Mouse (Mus musculus) hindbrain, embryonic 10.5 days (tissue): ENCODE data around the gene Tyro3. TPM values are rescaled to one million over a fixed set of nuclear protein-coding genes. Genes with fewer than 3 reads are reported as not detected.

Experiments
- DNase-seq: peaks from one replicate; pipeline ENCODE4 v3.0.0-alpha.2; 2017; ENCODE audit warnings: low spot score
- H3K27ac ChIP-seq: fragments of 300-500 bp; sonication (generic); 2 replicates; pipeline ENCODE4 v1.5.1; 2016; ENCODE audit warnings: mild to moderate bottlenecking, moderate library complexity
- H3K27me3 ChIP-seq: fragments of 300-500 bp; sonication (generic); 2 replicates; pipeline ENCODE4 v1.6.1; 2016; ENCODE audit warnings: mild to moderate bottlenecking; ENCODE audit not compliant: poor library complexity, insufficient read depth, severe bottlenecking
- H3K36me3 ChIP-seq: fragments of 300-500 bp; sonication (generic); 2 replicates; pipeline ENCODE4 v1.6.1; 2016; ENCODE audit warnings: mild to moderate bottlenecking, moderate library complexity
- H3K4me1 ChIP-seq: fragments of 300-500 bp; sonication (generic); replicated peaks from 2 replicates; pipeline ENCODE4 v1.6.1; 2016; ENCODE audit warnings: mild to moderate bottlenecking
- H3K4me3 ChIP-seq: fragments of 300-500 bp; sonication (generic); 2 replicates; pipeline ENCODE4 v1.5.1; 2016; ENCODE audit warnings: mild to moderate bottlenecking, moderate library complexity
- H3K9me3 ChIP-seq: fragments of 300-500 bp; sonication (generic); 2 replicates; pipeline ENCODE4 v1.6.1; 2016; ENCODE audit warnings: mild to moderate bottlenecking, moderate library complexity
- WGBS: fragments of 180-500 bp; shearing (Covaris S2); methylation state at CpG from one replicate; pipeline ENCODE4 v1.1.7; 2016; 5-methylcytosine and 5-hydroxymethylcytosine counted together
- polyA plus RNA-seq: library from polyadenylated mRNA; unstranded; fragments of >200 nt; fragmentation: Nextera tagmentation; extraction: Ambion mirVana; gene quantifications from 2 replicates; pipeline ENCODE4 v1.2.1, GENCODE M21; 2016

Tyro3 gene
- polyA plus RNA-seq, 1 experiment from 2014 or later = 21.5 TPM

GRCm38 (mm10) chr2:119843526-119843925 is 46.0 kb downstream of the Tyro3 start:
- WGBS = 88% methylated on average over 4 of the region's 4 CpGs
- H3K4me1 ChIP-seq = no peaks in the 10 kb centered on the region
- H3K27me3 ChIP-seq = no peaks in the 10 kb centered on the region
- no peak for DNase-seq
- no peaks in the 10 kb centered on the region for H3K36me3 ChIP-seq
- no peak overlapping the region for H3K27ac ChIP-seq
- no peaks in the 10 kb centered on the region for H3K9me3 ChIP-seq
- H3K4me3 ChIP-seq = no peak overlapping the region

- no peak overlapping the region for H3K27ac ChIP-seq
- H3K4me1 ChIP-seq = no peaks in the 10 kb centered on the region
- no peaks in the 10 kb centered on the region for H3K9me3 ChIP-seq
- H3K36me3 ChIP-seq = no peaks in the 10 kb centered on the region
- no peak overlapping the region for H3K4me3 ChIP-seq
- H3K27me3 ChIP-seq = no peaks in the 10 kb centered on the region
- 80% methylated on average over 2 of the region's 2 CpGs for WGBS
- DNase-seq = no peak
These were observed 48.5 kb downstream of the Tyro3 start for GRCm38 (mm10) chr2:119845882-119846546.

GRCm38 (mm10) chr2:119846929-119847328 is 49.4 kb downstream of the Tyro3 start:
- Histone ChIP-seq H3K36me3 (no peaks in the 10 kb centered on the region), H3K27me3 (no peaks in the 10 kb centered on the region), H3K4me1 (no peaks in the 10 kb centered on the region), H3K27ac (no peak overlapping the region), H3K4me3 (no peak overlapping the region), H3K9me3 (no peaks in the 10 kb centered on the region)
- 76% methylated on average over 4 of the region's 4 CpGs for WGBS
- no peak for DNase-seq

- Histone ChIP-seq H3K36me3 (no peaks in the 10 kb centered on the region), H3K27me3 (no peaks in the 10 kb centered on the region), H3K4me3 (no peak overlapping the region), H3K9me3 (no peaks in the 10 kb centered on the region), H3K27ac (no peak overlapping the region), H3K4me1 (no peaks in the 10 kb centered on the region)
- DNase-seq = no peak
- 87% methylated on average over 4 of the region's 4 CpGs for WGBS
These were observed 56.3 kb downstream of the Tyro3 start for GRCm38 (mm10) chr2:119853811-119854210.

- Histone ChIP-seq H3K9me3 (no peaks in the 10 kb centered on the region), H3K36me3 (no peaks in the 10 kb centered on the region), H3K27ac (no peak overlapping the region), H3K27me3 (no peaks in the 10 kb centered on the region), H3K4me3 (no peak overlapping the region), H3K4me1 (no peaks in the 10 kb centered on the region)
- WGBS = 64% methylated on average over 6 of the region's 6 CpGs
- DNase-seq = no peak
These were observed 57.8 kb downstream of the Tyro3 start for GRCm38 (mm10) chr2:119855310-119855850.

- DNase-seq = no peak
- H3K4me1 ChIP-seq = no peaks in the 10 kb centered on the region
- WGBS = 85% methylated on average over 2 of the region's 2 CpGs
- H3K9me3 ChIP-seq = no peaks in the 10 kb centered on the region
- H3K36me3 ChIP-seq = no peaks in the 10 kb centered on the region
- H3K27me3 ChIP-seq = no peaks in the 10 kb centered on the region
- no peak overlapping the region for H3K27ac ChIP-seq
- no peak overlapping the region for H3K4me3 ChIP-seq
These were observed 59.8 kb downstream of the Tyro3 start for GRCm38 (mm10) chr2:119857341-119857740.

- Histone ChIP-seq H3K4me1 (no peaks in the 10 kb centered on the region), H3K27ac (no peak overlapping the region), H3K27me3 (no peaks in the 10 kb centered on the region), H3K4me3 (no peak overlapping the region), H3K36me3 (no peaks in the 10 kb centered on the region), H3K9me3 (no peaks in the 10 kb centered on the region)
- 71% methylated on average over 4 of the region's 4 CpGs for WGBS
- no peak for DNase-seq
These were observed 67.0 kb downstream of the Tyro3 start for GRCm38 (mm10) chr2:119864484-119864883.

Other genes with a start within 250 kb of the Tyro3 start
- gene Nusap1, start 179.4 kb upstream of the Tyro3 start, polyA plus RNA-seq = 72.8 and 93.0 TPM in 2 replicates
- gene Oip5, start 179.3 kb upstream of the Tyro3 start, polyA plus RNA-seq = 36.8 and 40.1 TPM in 2 replicates
- 39.7 and 43.2 TPM in 2 replicates for gene Ndufaf1, start 134.9 kb upstream of the Tyro3 start, polyA plus RNA-seq
- gene Rtf1, start 122.7 kb upstream of the Tyro3 start, polyA plus RNA-seq = 49.3 and 54.3 TPM in 2 replicates
- gene Itpka, start 55.4 kb upstream of the Tyro3 start, polyA plus RNA-seq = 1.0 and 1.2 TPM in 2 replicates
- gene Ltk, start 37.3 kb upstream of the Tyro3 start, polyA plus RNA-seq = not detected in 2 replicates
- gene Rpap1, start 10.2 kb upstream of the Tyro3 start, polyA plus RNA-seq = 40.2 and 41.6 TPM in 2 replicates
- 26.1 and 28.0 TPM in 2 replicates for gene Mga, start 99.5 kb downstream of the Tyro3 start, polyA plus RNA-seq
- gene Mapkbp1, start 175.0 kb downstream of the Tyro3 start, polyA plus RNA-seq = 4.0 and 4.1 TPM in 2 replicates
- 24.2 and 25.1 TPM in 2 replicates for gene Jmjd7, start 229.8 kb downstream of the Tyro3 start, polyA plus RNA-seq
- gene Gm28042, start 229.8 kb downstream of the Tyro3 start, polyA plus RNA-seq = 3.3 and 6.0 TPM in 2 replicates
- 3.2 and 3.8 TPM in 2 replicates for gene Pla2g4b, start 235.7 kb downstream of the Tyro3 start, polyA plus RNA-seq